Mouse (Mus musculus): ENCODE results near the gene Armc8. TPM values are rescaled to one million over a fixed set of nuclear protein-coding genes. Genes with fewer than 3 reads are reported as not detected.
A peak's percentile ranks its signal among the peaks of the same experiment; 100 is the strongest.

Gene Armc8
- polyA plus RNA-seq, 2 experiments, result 17.8 to 17.9 TPM

GRCm38 (mm10) chr9:99464876-99465275 is 103.8 kb downstream of the Armc8 start:
- no peak overlapping the region for H3K4me3 ChIP-seq (replicated peaks; ENCODE audit: low read length)
- 72% methylated on average over 6 of the region's 6 CpGs for WGBS

GRCm38 (mm10) chr9:99459730-99460129 is 109.0 kb downstream of the Armc8 start:
- ATAC-seq (ENCODE audit: low FRiP score, low read depth) (no peak), DNase-seq (ENCODE audit: low spot score) (no peak)
- H3K9me3 ChIP-seq (ENCODE audit: control insufficient read depth, low read length), result no peaks in the 10 kb centered on the region
- no peak overlapping the region for H3K27ac ChIP-seq (replicated peaks; ENCODE audit: low read depth, low read length)
- 98% methylated on average over 4 of the region's 4 CpGs for WGBS
- no peaks in the 10 kb centered on the region for H3K36me3 ChIP-seq (ENCODE audit: control insufficient read depth, insufficient read depth, low read length)
- H3K27me3 ChIP-seq (ENCODE audit: control insufficient read depth, insufficient read depth, low read length), result no peaks in the 10 kb centered on the region
- no peak overlapping the region for H3K4me2 ChIP-seq (replicated peaks; ENCODE audit: low read depth, low read length, severe bottlenecking)
- TF ChIP-seq POLR2A (IDR thresholded peaks at IDR 0.05; ENCODE audit: borderline replicate concordance, extremely low read depth, insufficient read depth, insufficient read length), result no peak
- no peak overlapping the region for H3K9ac ChIP-seq (ENCODE audit: low read depth, low read length, severe bottlenecking)
- H3K4me1 ChIP-seq (ENCODE audit: control insufficient read depth, insufficient read depth, low read length), result no peaks in the 10 kb centered on the region
- H3K4me3 ChIP-seq (replicated peaks; ENCODE audit: low read length), result no peak overlapping the region

More at GRCm38 (mm10) chr9:99464876-99465275, 103.8 kb downstream of the Armc8 start:
- H3K36me3 ChIP-seq (ENCODE audit: control insufficient read depth, insufficient read depth, low read length), result no peaks in the 10 kb centered on the region
- H3K27ac ChIP-seq (replicated peaks; ENCODE audit: low read depth, low read length), result no peak overlapping the region
- no peak for TF ChIP-seq POLR2A (IDR thresholded peaks at IDR 0.05; ENCODE audit: borderline replicate concordance, extremely low read depth, insufficient read depth, insufficient read length)
- ATAC-seq (ENCODE audit: low FRiP score, low read depth) (no peak), DNase-seq (ENCODE audit: low spot score) (no peak)
- no peak overlapping the region for H3K9ac ChIP-seq (ENCODE audit: low read depth, low read length, severe bottlenecking)
- H3K27me3 ChIP-seq (ENCODE audit: control insufficient read depth, insufficient read depth, low read length), result no peaks in the 10 kb centered on the region
- no peaks in the 10 kb centered on the region for H3K9me3 ChIP-seq (ENCODE audit: control insufficient read depth, low read length)
- no peaks in the 10 kb centered on the region for H3K4me1 ChIP-seq (ENCODE audit: control insufficient read depth, insufficient read depth, low read length)
- no peak overlapping the region for H3K4me2 ChIP-seq (replicated peaks; ENCODE audit: low read depth, low read length, severe bottlenecking)

GRCm38 (mm10) chr9:99458529-99459208 is 110.0 kb downstream of the Armc8 start:
- H3K27ac ChIP-seq (replicated peaks; ENCODE audit: low read depth, low read length), result no peak overlapping the region
- DNase-seq (ENCODE audit: low spot score), result no peak
- H3K9ac ChIP-seq (ENCODE audit: low read depth, low read length, severe bottlenecking), result no peak overlapping the region
- no peak for ATAC-seq (ENCODE audit: low FRiP score, low read depth)
- no peaks in the 10 kb centered on the region for H3K27me3 ChIP-seq (ENCODE audit: control insufficient read depth, insufficient read depth, low read length)
- H3K4me1 ChIP-seq (ENCODE audit: control insufficient read depth, insufficient read depth, low read length), result no peaks in the 10 kb centered on the region
- no peaks in the 10 kb centered on the region for H3K9me3 ChIP-seq (ENCODE audit: control insufficient read depth, low read length)
- WGBS, result 40% methylated on average over 12 of the region's 12 CpGs
- H3K4me3 ChIP-seq (replicated peaks; ENCODE audit: low read length), result no peak overlapping the region
- H3K36me3 ChIP-seq (ENCODE audit: control insufficient read depth, insufficient read depth, low read length), result no peaks in the 10 kb centered on the region
- no peak overlapping the region for H3K4me2 ChIP-seq (replicated peaks; ENCODE audit: low read depth, low read length, severe bottlenecking)
- TF ChIP-seq POLR2A (IDR thresholded peaks at IDR 0.05; ENCODE audit: borderline replicate concordance, extremely low read depth, insufficient read depth, insufficient read length), result no peak

GRCm38 (mm10) chr9:99454211-99454610 is 114.5 kb downstream of the Armc8 start:
- no peak for DNase-seq (ENCODE audit: low spot score)
- Histone ChIP-seq H3K9me3 (ENCODE audit: control insufficient read depth, low read length) (no peaks in the 10 kb centered on the region), H3K4me3 (replicated peaks; ENCODE audit: low read length) (no peak overlapping the region), H3K36me3 (ENCODE audit: control insufficient read depth, insufficient read depth, low read length) (no peaks in the 10 kb centered on the region), H3K9ac (ENCODE audit: low read depth, low read length, severe bottlenecking) (no peak overlapping the region), H3K4me1 (ENCODE audit: control insufficient read depth, insufficient read depth, low read length) (peaks cover 4% of the 10 kb centered on the region; the same call in 1 of the 2 replicates), H3K27me3 (ENCODE audit: control insufficient read depth, insufficient read depth, low read length) (no peaks in the 10 kb centered on the region), H3K4me2 (replicated peaks; ENCODE audit: low read depth, low read length, severe bottlenecking) (no peak overlapping the region), H3K27ac (replicated peaks; ENCODE audit: low read depth, low read length) (no peak overlapping the region)
- no peak for ATAC-seq (ENCODE audit: low FRiP score, low read depth)
- no peak for TF ChIP-seq POLR2A (IDR thresholded peaks at IDR 0.05; ENCODE audit: borderline replicate concordance, extremely low read depth, insufficient read depth, insufficient read length)
- WGBS, result 76% methylated on average over 4 of the region's 4 CpGs

- Histone ChIP-seq H3K27ac (replicated peaks; ENCODE audit: low read depth, low read length) (no peak within 1 kb of the TSS), H3K4me3 (replicated peaks; ENCODE audit: low read length) (no peak within 1 kb of the TSS), H3K27me3 (ENCODE audit: control insufficient read depth, insufficient read depth, low read length) (no peaks in the 10 kb centered on the region), H3K9me3 (ENCODE audit: control insufficient read depth, low read length) (no peaks in the 10 kb centered on the region), H3K4me1 (ENCODE audit: control insufficient read depth, insufficient read depth, low read length) (peaks cover 4% of the 10 kb centered on the region; the same call in 1 of the 2 replicates), H3K4me2 (replicated peaks; ENCODE audit: low read depth, low read length, severe bottlenecking) (0 out of 2 replicates have a peak within 1 kb of the TSS, but pooled peaks have one; percentile 10), H3K36me3 (ENCODE audit: control insufficient read depth, insufficient read depth, low read length) (no peaks in the 10 kb centered on the region), H3K9ac (ENCODE audit: low read depth, low read length, severe bottlenecking) (no peak within 1 kb of the TSS)
- TF ChIP-seq POLR2A (IDR thresholded peaks at IDR 0.05; ENCODE audit: borderline replicate concordance, extremely low read depth, insufficient read depth, insufficient read length), result no peak
- 13% methylated on average over 14 of the region's 14 CpGs for WGBS
- ATAC-seq (ENCODE audit: low FRiP score, low read depth) (no peak), DNase-seq (ENCODE audit: low spot score) (no peak)
These were observed 117.5 kb downstream of the Armc8 start, which contains the start of gene Nme9 for GRCm38 (mm10) chr9:99451161-99451560. Nme9 (plus strand) TSS chr9:99451475.

Data from limb, embryonic 14.5 days (tissue).